ENCODE assay signal across 22 mouse cellular contexts in genomic region chr9:106462430-106462800, GRCm38 (mm10). TPM values are rescaled to one million over a fixed set of nuclear protein-coding genes. Genes with fewer than 3 reads are reported as not detected.
DNase-seq lines count a peak whose midpoint lies in the region; ATAC-seq and TF ChIP-seq lines count a peak whose summit lies in the region.
"Had no signal": no experiment of that assay in that cellular context is flagged by ENCODE, and none has a peak within 500 bp of the region (broad histone marks: within the 10 kb centered on the region; RNA-seq: fewer than 3 reads in every experiment).

No protein-coding gene starts in this region.

- no peak overlapping the region for H3ac ChIP-seq in myocyte (ENCODE audit: control insufficient read depth, insufficient read length)

- no peak overlapping the region for H3K27ac ChIP-seq in heart, adult 2 months
- H3K27ac ChIP-seq: embryonic facial prominence, embryonic 12.5 days; forebrain, embryonic 13.5 days; heart, embryonic 10.5 days; hindbrain, embryonic 12.5 days had no signal

- H3K4me2 ChIP-seq in myocyte (ENCODE audit: low read depth) = no peak overlapping the region
- H3K4me2 ChIP-seq: embryonic facial prominence, embryonic 12.5 days; forebrain, embryonic 13.5 days; hindbrain, embryonic 12.5 days had no signal

- no peak for TF ChIP-seq CTCF in heart, adult 2 months (IDR thresholded peaks at IDR 0.05)

- H3K4me1 ChIP-seq in heart, adult 2 months (ENCODE audit: control insufficient read depth, insufficient read depth, low read length) = peaks cover 3% of the 10 kb centered on the region; the same call in 1 of the 2 replicates

- no peak overlapping the region for H3K4me3 ChIP-seq in heart, adult 2 months
- no peak overlapping the region for H3K4me3 ChIP-seq in myocyte
- H3K4me3 ChIP-seq: embryonic facial prominence, embryonic 12.5 days; forebrain, embryonic 13.5 days; heart, embryonic 10.5 days; hindbrain, embryonic 12.5 days had no signal

- no peak for TF ChIP-seq POLR2A in heart, adult 2 months (IDR thresholded peaks at IDR 0.05; ENCODE audit: insufficient read depth, low read depth, low read length)
- peak; percentile 32 for TF ChIP-seq POLR2A in myocyte (IDR thresholded peaks at IDR 0.05; ENCODE audit: insufficient read length, low read depth)

- no peaks in the 10 kb centered on the region for H3K27me3 ChIP-seq in heart, adult 2 months (ENCODE audit: control insufficient read depth, insufficient read depth, low read length)
- H3K27me3 ChIP-seq in myocyte (ENCODE audit: control insufficient read depth, insufficient read depth, insufficient read length) = no peaks in the 10 kb centered on the region
- H3K27me3 ChIP-seq: forebrain, embryonic 13.5 days had no signal

- no peak for TF ChIP-seq EP300 in heart, adult 2 months (IDR thresholded peaks at IDR 0.05; ENCODE audit: insufficient read depth, low read depth, low read length)

- H3K79me2 ChIP-seq in heart, adult 2 months (replicated peaks; ENCODE audit: control insufficient read depth, insufficient read depth, low read length) = 0 out of 2 replicates have a peak, but pooled peaks cover 2% of the 10 kb centered on the region
- peaks cover 28% of the 10 kb centered on the region for H3K79me2 ChIP-seq in myocyte (ENCODE audit: control insufficient read depth, insufficient read depth)

- peak; percentile 47 for DNase-seq in cerebellum, adult 11 months
- DNase-seq in cerebellum, adult 9-10 months = no peak
- peak; percentile 87 for DNase-seq in heart, adult 11 months
- no peak for DNase-seq in heart, adult 2 months
- peak; percentile 74 for DNase-seq in cerebellum, adult 9-11 months
- DNase-seq: adrenal gland, postnatal 14 days; B cell, adult 2 months; forebrain, postnatal 0 days; gastrocnemius, postnatal 14 days; heart, postnatal 10 days; heart, postnatal 4 days had no signal

- no peak overlapping the region for H3K9ac ChIP-seq in heart, adult 2 months (ENCODE audit: low read depth, low read length)
- H3K9ac ChIP-seq: forebrain, postnatal 0 days; hindbrain, embryonic 12.5 days had no signal

- H3K36me3 ChIP-seq in heart, adult 2 months (ENCODE audit: control insufficient read depth, insufficient read depth, low read length) = no peaks in the 10 kb centered on the region
- H3K36me3 ChIP-seq in myocyte (ENCODE audit: control insufficient read depth, insufficient read depth) = peaks cover 13% of the 10 kb centered on the region
- H3K36me3 ChIP-seq: G1E had no signal

- ATAC-seq in granulocyte monocyte progenitor cell, adult 5-6 weeks (replicated peaks; ENCODE audit: poor library complexity, severe bottlenecking) = no peak
- ATAC-seq: CD4-positive, CD25-positive, alpha-beta regulatory T cell, adult 4 months; forebrain, embryonic 13.5 days; forebrain, postnatal 0 days; hindbrain, embryonic 16.5 days; inflammation-experienced regulatory T-cells, adult 6 months; intestine, postnatal 0 days had no signal

- 96% methylated on average over 12 of the region's 12 CpGs for WGBS in heart, adult 2 months

- intact Hi-C loops in heart, adult 2 months (cut with DNase I) = no loop called here

TF ChIP-seq in myocyte, 11 proteins besides CTCF, POLR2A, EP300 and RAD21:
- TF ChIP-seq MYOD1 (IDR thresholded peaks at IDR 0.05; ENCODE audit: control insufficient read depth in 1 of 3, insufficient read length in 2 of 3, low read depth in 2 of 3) = no peak
- TF ChIP-seq MYOG (IDR thresholded peaks at IDR 0.05; ENCODE audit: control insufficient read depth in 1 of 3, insufficient read depth in 1 of 3, insufficient read length in 2 of 3, low read depth in 2 of 3) = no peak
- TF ChIP-seq TCF3 (IDR thresholded peaks at IDR 0.05; ENCODE audit: insufficient read length, low read depth) = no peak
- TF ChIP-seq MAX (IDR thresholded peaks at IDR 0.05; ENCODE audit: low read depth) = no peak
- TF ChIP-seq CEBPB (IDR thresholded peaks at IDR 0.05; ENCODE audit: insufficient read depth, poor library complexity, severe bottlenecking) = no peak
- no peak for TF ChIP-seq TCF12 (IDR thresholded peaks at IDR 0.05; ENCODE audit: insufficient read depth, poor library complexity, severe bottlenecking)
- TF ChIP-seq SRF (IDR thresholded peaks at IDR 0.05; ENCODE audit: control insufficient read depth, insufficient read length, low read depth) = no peak
- no peak for TF ChIP-seq USF1 (IDR thresholded peaks at IDR 0.05; ENCODE audit: low read depth)
- no peak for TF ChIP-seq POLR2AphosphoS2 (IDR thresholded peaks at IDR 0.05; ENCODE audit: insufficient read length, low read depth)
- no peak for TF ChIP-seq E2F4 (IDR thresholded peaks at IDR 0.05; ENCODE audit: insufficient read depth)
- no peak for TF ChIP-seq REST (IDR thresholded peaks at IDR 0.05; ENCODE audit: insufficient read depth, insufficient read length)

RNA-seq across cellular contexts. Expression of gene Gpr62, which starts 3.3 kb away (rescaled TPM):
- not detected for total RNA-seq in heart, adult 2 months (2021)
- polyA plus RNA-seq in heart, adult 2 months (2012; rRNA removed) = 0.12 TPM in 1 of 2 replicates, not detected in the other
- polyA plus RNA-seq in myocyte (2012; fragmentation: generic; extraction: Trizol) = 0.46 TPM
- total RNA-seq in granulocyte monocyte progenitor cell, adult 5-6 weeks (2014; fragmentation: Nextera tagmentation) = not detected in 2 replicates
- not detected in 2 replicates for total RNA-seq in granulocyte monocyte progenitor cell, adult 5-6 weeks (2017)
- total RNA-seq: adrenal gland, postnatal 14 days; G1E had no signal
- polyA plus RNA-seq: CD4-positive, CD25-positive, alpha-beta regulatory T cell, adult 4 months; G1E; inflammation-experienced regulatory T-cells, adult 6 months had no signal

RNA-seq across cellular contexts. Expression of gene Pcbp4, which starts 9.3 kb away (rescaled TPM):
- 10 to 100 TPM; 70.0 to 74.6 TPM for total RNA-seq in heart, adult 2 months (2021)
- 92.8 and 95.8 TPM in 2 replicates for polyA plus RNA-seq in heart, adult 2 months (2012; rRNA removed)
- polyA plus RNA-seq in myocyte (2012; fragmentation: generic; extraction: Trizol) = 274 TPM
- 4.5 TPM in 2 replicates for total RNA-seq in granulocyte monocyte progenitor cell, adult 5-6 weeks (2014; fragmentation: Nextera tagmentation)
- 1.2 and 3.6 TPM in 2 replicates for total RNA-seq in granulocyte monocyte progenitor cell, adult 5-6 weeks (2017)

RNA-seq across cellular contexts. Expression of gene Rrp9, which starts 13.3 kb away (rescaled TPM):
- 10 to 100 TPM; 18.9 to 23.4 TPM for total RNA-seq in heart, adult 2 months (2021)
- 21.0 and 22.3 TPM in 2 replicates for polyA plus RNA-seq in heart, adult 2 months (2012; rRNA removed)
- 69.4 TPM for polyA plus RNA-seq in myocyte (2012; fragmentation: generic; extraction: Trizol)
- 30.4 and 32.8 TPM in 2 replicates for total RNA-seq in granulocyte monocyte progenitor cell, adult 5-6 weeks (2014; fragmentation: Nextera tagmentation)
- 47.3 and 57.5 TPM in 2 replicates for total RNA-seq in granulocyte monocyte progenitor cell, adult 5-6 weeks (2017)

RNA-seq across cellular contexts. Expression of gene Parp3, which starts 14.3 kb away (rescaled TPM):
- total RNA-seq in heart, adult 2 months (2021) = 10 to 100 TPM; 29.4 to 31.2 TPM
- 35.1 and 46.7 TPM in 2 replicates for polyA plus RNA-seq in heart, adult 2 months (2012; rRNA removed)
- 66.1 TPM for polyA plus RNA-seq in myocyte (2012; fragmentation: generic; extraction: Trizol)
- total RNA-seq in granulocyte monocyte progenitor cell, adult 5-6 weeks (2014; fragmentation: Nextera tagmentation) = 10.9 and 15.1 TPM in 2 replicates
- 7.6 and 13.8 TPM in 2 replicates for total RNA-seq in granulocyte monocyte progenitor cell, adult 5-6 weeks (2017)

RNA-seq across cellular contexts. Expression of gene Abhd14a, which starts 14.9 kb away (rescaled TPM):
- 10 to 100 TPM; 18.7 to 21.8 TPM for total RNA-seq in heart, adult 2 months (2021)
- 33.2 and 43.0 TPM in 2 replicates for polyA plus RNA-seq in heart, adult 2 months (2012; rRNA removed)
- polyA plus RNA-seq in myocyte (2012; fragmentation: generic; extraction: Trizol) = 19.2 TPM
- 50.3 and 57.3 TPM in 2 replicates for total RNA-seq in granulocyte monocyte progenitor cell, adult 5-6 weeks (2014; fragmentation: Nextera tagmentation)
- 26.0 and 27.0 TPM in 2 replicates for total RNA-seq in granulocyte monocyte progenitor cell, adult 5-6 weeks (2017)

Comparison
In these comparisons a context has a peak if more than half of its experiments do, and no peak if none do; other contexts are left out.
1. DNase-seq: peak in cerebellum, adult 11 months (single experiment), heart, adult 11 months (single experiment) and cerebellum, adult 9-11 months (single experiment); none in cerebellum, adult 9-10 months (single experiment) and heart, adult 2 months (0 of 2).
2. RNA of gene Pcbp4, which starts 9.3 kb away (total RNA-seq): 70.0 to 74.6 TPM in heart, adult 2 months; 1.2 to 4.5 TPM in granulocyte monocyte progenitor cell, adult 5-6 weeks; every median in the first group is over 10 times any median in the second.